Mouse (Mus musculus) heart, embryonic 14.5 days (tissue): ENCODE results near the gene Cdh3. TPM values are rescaled to one million over a fixed set of nuclear protein-coding genes. Genes with fewer than 3 reads are reported as not detected.

Experiments
- ATAC-seq: fragments of 200-750 bp; cut with Nextera tagmentation; 2 replicates; pipeline ENCODE4 v1.8.0; 2017; ENCODE audit warnings: low read depth, moderate TSS enrichment; ENCODE audit not compliant: insufficient number of reproducible peaks, insufficient read depth, low FRiP score
- H3K27ac ChIP-seq, 2 experiments: fragments of 200-500 bp in 1 of 2; fragments of 300-500 bp in 1 of 2; sonication (generic) in 1 of 2; replicated peaks in 1 of 2; 2 replicates each; pipeline ENCODE4 v1.5.1; 2012 to 2014; ENCODE audit warnings: low read depth in 2 of 2, low read length in 2 of 2, control low read depth in 1 of 2, mild to moderate bottlenecking in 1 of 2, mixed read lengths in 1 of 2; ENCODE audit not compliant: control insufficient read depth in 1 of 2, insufficient read depth in 1 of 2
- H3K27me3 ChIP-seq: fragments of 300-500 bp; sonication (generic); 2 replicates; pipeline ENCODE4 v1.6.1; 2014; ENCODE audit warnings: mild to moderate bottlenecking, low read length, control low read depth; ENCODE audit not compliant: control insufficient read depth, insufficient read depth
- H3K36me3 ChIP-seq: fragments of 300-500 bp; sonication (generic); 2 replicates; pipeline ENCODE4 v1.6.1; 2014; ENCODE audit warnings: mild to moderate bottlenecking, control low read depth, low read length, mixed read lengths; ENCODE audit not compliant: control insufficient read depth, insufficient read depth
- H3K4me1 ChIP-seq, 2 experiments: fragments of 200-500 bp in 1 of 2; fragments of 300-500 bp in 1 of 2; sonication (generic) in 1 of 2; 2 replicates each; pipeline ENCODE4 v1.6.1; 2012 to 2014; ENCODE audit warnings: low read length in 2 of 2, control low read depth in 1 of 2, mixed read lengths in 1 of 2; ENCODE audit not compliant: control insufficient read depth in 2 of 2, insufficient read depth in 2 of 2
- H3K4me2 ChIP-seq: fragments of 300-500 bp; sonication (generic); 2 replicates; pipeline ENCODE4 v1.6.1; 2014; ENCODE audit warnings: mild to moderate bottlenecking, low read length
- H3K4me3 ChIP-seq, 2 experiments: fragments of 200-500 bp in 1 of 2; fragments of 300-500 bp in 1 of 2; sonication (generic) in 1 of 2; 2 replicates each; pipeline ENCODE4 v1.5.1; 2012 to 2014; ENCODE audit warnings: low read length in 2 of 2, mild to moderate bottlenecking in 2 of 2, control low read depth in 1 of 2, low read depth in 1 of 2, moderate library complexity in 1 of 2; ENCODE audit not compliant: control insufficient read depth in 1 of 2, insufficient read depth in 1 of 2
- H3K9ac ChIP-seq: fragments of 300-500 bp; sonication (generic); 2 replicates; pipeline ENCODE4 v1.6.1; 2014; ENCODE audit warnings: mild to moderate bottlenecking, low read length
- H3K9me3 ChIP-seq: fragments of 300-500 bp; sonication (generic); 2 replicates; pipeline ENCODE4 v1.6.1; 2016; ENCODE audit warnings: low read length, control low read depth; ENCODE audit not compliant: control insufficient read depth
- WGBS: fragments of 180-500 bp; shearing (Covaris S2); extraction: QIAGEN DNeasy Blood & Tissue Kit; methylation state at CpG from one replicate; pipeline ENCODE4 v1.1.7; 2014; 5-methylcytosine and 5-hydroxymethylcytosine counted together
- polyA plus RNA-seq: library from polyadenylated mRNA; unstranded; fragments of >200 nt; fragmentation: Nextera tagmentation; extraction: Ambion mirVana; gene quantifications from 2 replicates; pipeline ENCODE4 v1.2.1, GENCODE M21; 2014

Gene Cdh3
- polyA plus RNA-seq, 1 experiment from 2014 or later, result 15.0 TPM

DNA sequence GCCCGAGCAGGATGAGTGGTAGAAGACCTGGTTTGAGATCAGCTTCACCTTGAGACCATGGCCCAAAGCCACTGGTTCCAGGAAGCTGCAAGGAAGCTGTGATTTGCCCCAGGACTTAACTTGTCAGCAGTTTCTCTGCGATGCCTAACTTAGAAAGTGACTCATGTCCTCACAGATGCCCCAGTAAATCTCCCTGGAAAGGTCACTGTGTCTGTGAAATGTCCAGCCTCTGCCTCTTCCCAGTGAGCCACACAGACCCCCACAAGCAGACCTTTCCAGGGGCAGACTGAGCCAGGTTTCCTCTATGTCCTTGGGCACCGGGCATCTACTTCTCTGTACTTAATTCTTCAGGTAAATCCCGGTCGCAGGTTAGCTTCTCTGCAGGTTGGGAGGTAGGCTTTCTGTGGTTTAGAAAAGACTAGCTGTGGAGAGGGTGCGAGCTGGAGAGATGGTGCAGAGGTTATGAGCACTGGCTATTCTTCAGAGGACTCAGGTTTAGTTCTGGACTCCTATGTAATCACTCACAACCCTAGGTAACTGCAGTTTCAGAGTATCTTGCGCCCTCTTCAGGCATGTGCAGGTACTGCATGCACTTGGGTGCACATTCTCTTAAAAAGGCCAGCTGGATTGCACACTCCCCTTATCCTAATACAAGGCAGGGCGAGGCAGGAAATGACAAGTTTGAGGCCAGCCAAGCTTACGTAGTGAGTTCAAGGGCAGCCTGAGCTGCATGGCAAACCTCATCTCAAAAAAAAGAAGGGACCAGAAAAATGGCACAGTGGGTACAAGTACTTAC lies 16.7 kb downstream of the Cdh3 start:
- Histone ChIP-seq H3K4me1 (peaks cover 20 to 43% of the 10 kb centered on the region in 2 experiments), H3K9me3 (peaks cover 4% of the 10 kb centered on the region), H3K4me3 (no peak overlapping the region), H3K9ac (peak overlapping the region; percentile 3; the same call in 1 of the 2 replicates), H3K27ac (peak overlapping the region; percentile 84 to 93), H3K27me3 (no peaks in the 10 kb centered on the region), H3K4me2 (no peak overlapping the region), H3K36me3 (peaks cover 24% of the 10 kb centered on the region; the same call in 1 of the 2 replicates)
- ATAC-seq, result no peak
- WGBS, result 60% methylated on average over 9 of the region's 9 CpGs

DNA sequence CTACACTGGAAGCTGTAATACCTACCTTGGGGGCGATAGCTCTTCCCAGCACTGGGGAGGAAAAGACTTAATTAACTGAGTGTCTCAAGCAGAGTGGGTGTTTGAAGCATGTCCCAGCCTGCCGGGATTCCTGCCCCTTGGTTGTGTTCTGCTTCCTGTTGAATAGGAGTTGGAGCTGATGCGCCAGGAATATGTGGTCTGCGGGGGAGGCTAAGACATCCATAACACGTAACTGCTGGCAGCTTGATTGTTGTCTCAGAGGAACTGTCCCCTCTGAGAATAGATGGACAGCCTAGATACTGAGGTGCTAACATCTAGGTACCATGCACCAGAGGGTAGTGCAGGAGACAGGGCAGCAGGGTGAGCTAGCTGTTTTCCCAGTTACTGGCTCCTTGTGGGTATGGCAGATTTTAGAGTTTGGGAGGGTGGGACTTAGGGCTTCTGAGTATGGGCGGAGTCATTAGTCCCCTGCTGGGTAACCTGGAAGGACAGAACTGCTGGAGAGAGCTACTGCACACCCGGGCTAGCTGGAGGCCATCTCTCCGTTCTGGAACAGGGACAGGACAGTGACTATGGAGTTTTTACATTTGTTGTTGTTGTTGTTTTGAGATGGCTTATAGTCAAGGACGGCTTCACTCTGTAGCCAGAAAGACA lies 18.0 kb downstream of the Cdh3 start:
- H3K4me1 ChIP-seq, result peaks cover 23 to 48% of the 10 kb centered on the region in 2 experiments
- H3K36me3 ChIP-seq, result peaks cover 19% of the 10 kb centered on the region; the same call in 1 of the 2 replicates
- peaks cover 4% of the 10 kb centered on the region for H3K9me3 ChIP-seq
- H3K4me2 ChIP-seq, result no peak overlapping the region
- peak overlapping the region; percentile 15 to 42; a peak in 2 of 4 replicates for H3K27ac ChIP-seq
- no peaks in the 10 kb centered on the region for H3K27me3 ChIP-seq
- no peak for ATAC-seq
- no peak overlapping the region for H3K9ac ChIP-seq
- H3K4me3 ChIP-seq, result no peak overlapping the region
- WGBS, result 61% methylated on average over 9 of the region's 9 CpGs

DNA sequence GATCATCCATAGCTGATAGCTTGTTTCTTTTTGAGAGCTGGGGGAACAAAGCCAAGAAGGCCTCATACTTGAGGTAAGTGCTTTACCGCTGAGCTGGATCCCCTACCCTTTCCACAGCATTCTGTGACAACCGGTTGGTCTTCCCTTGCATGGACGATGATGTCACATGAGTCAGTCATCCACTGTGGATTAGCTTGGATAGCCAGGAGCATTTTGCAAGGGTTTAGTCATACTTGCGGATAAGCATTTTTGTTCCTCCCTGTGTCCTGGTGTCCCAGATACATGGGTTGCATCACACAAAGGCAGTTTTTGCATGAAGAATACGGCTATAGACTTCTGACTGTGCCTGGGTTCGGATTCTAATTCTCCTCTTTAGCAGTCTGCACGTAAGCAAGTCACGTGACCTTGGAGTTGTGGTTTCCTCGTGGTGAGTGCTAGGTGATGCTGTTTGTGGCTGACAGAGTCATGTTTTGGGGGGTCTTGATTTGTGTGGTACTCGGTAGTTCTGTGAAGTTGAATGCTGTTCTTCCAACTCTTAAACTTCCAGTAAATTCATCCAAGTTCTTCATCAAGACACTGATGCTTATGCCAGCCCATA lies 19.3 kb downstream of the Cdh3 start:
- H3K36me3 ChIP-seq, result peaks cover 15% of the 10 kb centered on the region; the same call in 1 of the 2 replicates
- no peak for ATAC-seq

DNA sequence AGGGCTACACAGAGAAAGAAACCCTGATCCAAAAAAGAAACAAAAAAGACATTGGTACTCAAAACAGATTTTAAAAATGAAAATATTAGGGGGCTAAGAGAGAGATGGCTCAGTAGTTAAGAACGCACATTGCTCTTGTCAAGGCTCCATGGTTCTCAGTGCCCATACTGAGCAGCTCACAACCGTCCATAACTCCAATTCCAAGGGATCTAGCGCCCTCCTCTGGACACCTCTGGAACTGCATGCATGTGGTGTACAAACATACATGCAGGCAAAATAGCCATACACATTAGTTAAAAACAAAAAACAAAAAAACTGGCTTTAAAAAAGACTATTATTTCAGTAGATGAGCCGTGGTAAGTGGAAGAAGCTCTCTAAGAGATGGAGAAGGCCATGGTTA lies 19.9 kb downstream of the Cdh3 start:
- WGBS, result 75% methylated on average over 4 of the region's 4 CpGs
- peaks cover 25 to 52% of the 10 kb centered on the region in 2 experiments for H3K4me1 ChIP-seq

More for the DNA sequence above, 19.3 kb downstream of the Cdh3 start:
- peaks cover 25 to 53% of the 10 kb centered on the region in 2 experiments for H3K4me1 ChIP-seq
- peaks cover 4% of the 10 kb centered on the region for H3K9me3 ChIP-seq
- no peak overlapping the region for H3K9ac ChIP-seq
- H3K4me3 ChIP-seq, result no peak overlapping the region
- H3K27me3 ChIP-seq, result no peaks in the 10 kb centered on the region
- H3K4me2 ChIP-seq, result no peak overlapping the region
- WGBS, result 76% methylated on average over 10 of the region's 10 CpGs
- peak overlapping the region; percentile 2 to 50; a peak in 1 of 4 replicates for H3K27ac ChIP-seq

DNA sequence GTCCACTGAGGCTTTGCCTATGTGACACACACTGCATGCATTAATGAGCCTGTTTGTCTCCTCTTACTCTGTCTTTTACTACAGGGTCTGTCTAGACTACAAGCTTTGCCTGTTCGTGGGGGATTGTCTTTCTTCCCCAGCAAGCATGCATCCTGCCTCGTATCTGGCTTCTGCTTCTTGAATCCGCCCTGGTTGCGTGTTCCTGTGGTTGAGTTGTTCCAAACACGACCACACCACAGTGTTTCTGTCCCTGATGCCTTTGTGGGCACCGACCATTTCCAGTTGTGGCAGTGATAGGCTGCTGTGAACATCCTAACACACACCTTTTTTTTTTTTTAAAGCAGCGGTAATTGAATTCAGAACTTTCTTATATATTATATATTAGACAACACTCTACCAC lies 23.0 kb downstream of the Cdh3 start:
- Histone ChIP-seq H3K4me3 (no peak overlapping the region), H3K27ac (no peak overlapping the region), H3K27me3 (no peaks in the 10 kb centered on the region), H3K36me3 (peaks cover 41% of the 10 kb centered on the region), H3K9me3 (peaks cover 4% of the 10 kb centered on the region), H3K4me2 (no peak overlapping the region), H3K9ac (no peak overlapping the region), H3K4me1 (peaks cover 11 to 30% of the 10 kb centered on the region in 2 experiments)
- ATAC-seq, result no peak
- WGBS, result 79% methylated on average over 7 of the region's 7 CpGs

More for the DNA sequence above, 19.9 kb downstream of the Cdh3 start:
- Histone ChIP-seq H3K4me2 (no peak overlapping the region), H3K36me3 (peaks cover 16% of the 10 kb centered on the region; the same call in 1 of the 2 replicates), H3K27ac (no peak overlapping the region), H3K9ac (no peak overlapping the region), H3K4me3 (no peak overlapping the region), H3K9me3 (peaks cover 4% of the 10 kb centered on the region), H3K27me3 (no peaks in the 10 kb centered on the region)
- ATAC-seq, result no peak

DNA sequence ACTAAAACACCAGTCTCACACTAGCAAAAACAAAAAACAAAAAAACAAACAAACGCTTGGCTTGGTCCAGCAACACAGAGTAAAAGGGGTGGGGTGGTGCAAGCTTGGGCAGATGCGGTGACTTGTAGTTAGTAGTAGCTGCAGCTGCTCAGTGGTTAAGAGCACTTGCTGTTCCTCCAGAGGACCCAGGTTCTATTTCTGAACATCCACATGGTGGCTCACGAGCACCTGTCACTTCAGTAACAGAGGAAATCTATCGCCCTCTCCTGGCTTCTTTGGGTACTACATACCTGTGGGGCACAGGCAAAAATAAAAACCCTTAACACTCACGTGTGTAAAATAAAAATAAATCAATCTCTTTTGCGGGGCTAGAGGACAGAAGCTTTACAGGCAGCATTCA lies 23.8 kb downstream of the Cdh3 start:
- Histone ChIP-seq H3K36me3 (peaks cover 48% of the 10 kb centered on the region), H3K9ac (no peak overlapping the region), H3K4me2 (no peak overlapping the region), H3K27ac (no peak overlapping the region), H3K4me3 (no peak overlapping the region), H3K9me3 (peaks cover 4% of the 10 kb centered on the region), H3K4me1 (peaks cover 6 to 23% of the 10 kb centered on the region in 2 experiments; a peak in 3 of 4 replicates), H3K27me3 (no peaks in the 10 kb centered on the region)
- WGBS, result 43% methylated on average over 6 of the region's 6 CpGs
- ATAC-seq, result no peak

DNA sequence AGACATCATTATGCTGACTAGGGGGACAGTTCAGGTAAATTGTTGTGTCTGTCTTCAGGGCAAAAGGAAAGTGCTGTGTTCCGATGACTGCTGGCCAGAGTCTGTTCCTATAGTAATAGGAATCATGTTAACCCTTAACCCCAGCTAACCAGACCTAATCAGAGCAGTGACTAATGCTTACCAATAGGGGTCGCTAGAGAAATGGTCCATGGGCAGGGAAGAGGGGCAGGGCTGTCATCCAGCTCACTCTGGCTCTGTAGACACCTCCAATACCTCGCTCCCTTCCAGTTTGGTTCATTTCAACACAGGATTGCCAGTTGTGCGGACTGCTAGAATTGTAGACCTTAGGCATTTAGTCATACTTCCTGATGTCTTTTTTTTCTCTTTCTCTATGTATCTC lies 24.8 kb downstream of the Cdh3 start:
- peaks cover 6 to 16% of the 10 kb centered on the region in 2 experiments; a peak in 3 of 4 replicates for H3K4me1 ChIP-seq
- H3K27me3 ChIP-seq, result no peaks in the 10 kb centered on the region
- ATAC-seq, result no peak
- no peak overlapping the region for H3K4me3 ChIP-seq
- H3K4me2 ChIP-seq, result no peak overlapping the region
- H3K9ac ChIP-seq, result no peak overlapping the region
- H3K9me3 ChIP-seq, result peaks cover 3% of the 10 kb centered on the region
- peaks cover 51% of the 10 kb centered on the region for H3K36me3 ChIP-seq
- 72% methylated on average over 4 of the region's 4 CpGs for WGBS
- no peak overlapping the region for H3K27ac ChIP-seq
